Mouse (Mus musculus) C2C12 (cell line): ENCODE measurements at regions not wholly inside any gene's neighbourhood (a gene's known extent, or its start where the extent isn't known, plus 50 kb on each side); places are given as distances from the start of the nearest gene placed in this dataset.

Experiments
- MYOD1 ChIP-seq: IDR thresholded peaks from one replicate; pipeline ENCODE4 v1.6.1; 2011; ENCODE audit warnings: low read depth; ENCODE audit not compliant: control insufficient read depth, insufficient read length
- MYOG ChIP-seq: IDR thresholded peaks from one replicate; pipeline ENCODE4 v1.6.1; 2011; ENCODE audit not compliant: control insufficient read depth, insufficient read length; ENCODE audit errors: extremely low read depth
- USF1 ChIP-seq: IDR thresholded peaks from one replicate; pipeline ENCODE4 v1.6.1; 2011; ENCODE audit warnings: low read depth, mild to moderate bottlenecking, control low read depth, moderate library complexity

DNA sequence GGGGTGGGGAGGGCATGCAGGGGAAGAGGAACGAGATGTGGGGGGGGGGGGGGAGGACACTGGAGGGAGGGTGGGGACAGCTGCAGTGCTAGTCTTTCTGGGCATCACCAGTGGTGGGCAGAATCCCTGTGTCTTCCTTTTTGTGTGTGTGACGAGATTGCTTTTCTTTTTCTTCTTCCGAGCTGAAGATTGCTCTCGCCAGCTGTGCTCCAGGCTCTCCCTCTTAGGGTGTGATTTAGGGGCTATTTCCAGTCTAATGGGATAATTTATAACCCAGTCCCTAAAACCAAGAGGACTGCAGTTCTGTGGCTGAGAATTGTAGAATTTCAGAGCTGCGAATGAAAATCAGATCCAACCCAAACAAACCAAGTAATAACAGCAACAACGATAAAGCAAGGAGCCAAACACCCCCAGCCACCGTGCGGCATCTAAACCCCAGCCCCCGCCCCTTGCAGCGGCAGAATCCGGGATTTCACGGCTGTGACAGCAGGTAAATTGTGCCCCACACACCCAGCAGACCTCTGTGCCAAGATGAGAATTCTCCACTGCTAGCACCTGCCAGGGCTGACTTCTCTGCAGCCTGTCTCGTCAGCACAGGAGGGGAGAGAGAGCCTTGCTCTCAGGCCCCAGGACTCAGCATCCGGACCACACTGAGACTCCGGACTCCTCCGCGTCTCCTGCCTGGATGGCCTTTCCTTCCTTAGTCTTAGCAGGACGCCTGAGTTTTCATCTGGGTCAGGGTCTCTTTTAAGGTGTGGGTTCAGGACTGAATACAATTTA is 104.3 kb downstream of the Rpl14 start:
- TF ChIP-seq MYOG, result no peak
- TF ChIP-seq USF1, result no peak
- no peak for TF ChIP-seq MYOD1
